Mouse (Mus musculus): ENCODE measurements around the gene Secisbp2. TPM values are rescaled to one million over a fixed set of nuclear protein-coding genes. Genes with fewer than 3 reads are reported as not detected.
A peak's percentile ranks its signal among the peaks of the same experiment; 100 is the strongest.

Gene Secisbp2
- polyA plus RNA-seq, 1 experiment from 2014 or later = 28.9 TPM

DNA sequence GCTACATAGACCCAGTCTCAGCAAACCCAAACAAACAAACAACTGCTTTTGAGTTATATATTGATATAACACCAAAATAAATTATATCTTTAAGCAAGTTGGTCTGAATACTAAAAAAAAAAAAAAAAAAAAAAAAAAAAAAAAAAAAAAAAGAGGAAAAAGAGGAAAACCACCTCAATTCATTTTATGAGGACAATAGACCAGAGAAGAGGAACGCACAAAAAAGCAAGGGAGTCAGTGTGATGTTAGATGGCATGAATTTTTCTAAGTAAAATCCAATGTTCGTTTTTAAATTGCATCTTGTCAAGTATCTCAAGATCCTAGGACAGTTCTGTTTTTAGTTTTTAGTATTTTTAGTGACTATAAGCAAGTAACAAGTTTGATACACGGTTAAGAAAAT lies 10.1 kb upstream of the Secisbp2 start:
- ATAC-seq = no peak
- no peaks in the 10 kb centered on the region for H3K9me3 ChIP-seq (ENCODE audit: low read length)
- no peak overlapping the region for H3K27ac ChIP-seq (ENCODE audit: low read length)
- 84% methylated on average over 3 of the region's 3 CpGs for WGBS
- H3K4me2 ChIP-seq (replicated peaks; ENCODE audit: low read depth, low read length) = no peak overlapping the region
- H3K27me3 ChIP-seq (replicated peaks; ENCODE audit: insufficient read depth, low read length) = no peaks in the 10 kb centered on the region
- no peaks in the 10 kb centered on the region for H3K4me1 ChIP-seq (ENCODE audit: insufficient read depth, low read depth, low read length)
- H3K4me3 ChIP-seq (ENCODE audit: low read depth, low read length) = no peak overlapping the region
- H3K36me3 ChIP-seq (ENCODE audit: insufficient read depth, low read length) = no peaks in the 10 kb centered on the region
- no peak for TF ChIP-seq CTCF (IDR thresholded peaks at IDR 0.05)
- DNase-seq (ENCODE audit: low spot score) = no peak
- H3K9ac ChIP-seq (replicated peaks; ENCODE audit: low read depth) = no peak overlapping the region

DNA sequence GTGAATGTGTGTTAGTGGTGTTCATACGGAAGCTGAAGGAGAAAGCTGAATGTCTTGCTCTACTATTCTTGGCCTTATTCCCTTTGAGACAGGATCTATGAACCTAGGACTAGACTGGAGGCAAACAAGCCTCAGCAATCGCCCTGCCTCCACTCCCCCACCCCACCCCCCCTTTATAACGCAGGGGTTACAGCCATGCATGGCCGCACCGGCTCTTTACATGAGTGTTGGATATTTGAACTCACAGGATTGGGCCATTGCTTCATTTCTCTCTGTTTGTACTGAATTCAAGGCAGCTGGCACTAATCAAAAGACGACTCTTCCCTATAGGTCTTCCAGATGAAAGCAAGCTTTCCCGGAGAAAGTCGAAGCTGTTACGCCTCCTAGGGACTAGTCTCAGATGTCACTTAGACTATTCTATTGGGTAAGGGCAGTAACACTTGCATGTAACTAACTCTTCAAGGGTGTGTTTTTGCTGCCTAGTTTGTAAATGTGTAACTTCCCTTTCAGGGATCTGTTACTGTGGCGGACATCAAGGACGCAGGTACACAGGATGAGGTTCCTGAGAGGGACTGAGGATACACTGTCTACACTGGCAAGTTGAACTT lies 9.2 kb upstream of the Secisbp2 start:
- 0 out of 2 replicates have a peak overlapping the region, but pooled peaks have one; percentile 25 for H3K4me2 ChIP-seq (replicated peaks; ENCODE audit: low read depth, low read length)
- H3K4me3 ChIP-seq (ENCODE audit: low read depth, low read length) = no peak overlapping the region
- ATAC-seq (no peak), DNase-seq (ENCODE audit: low spot score) (peak; percentile 66)
- TF ChIP-seq EP300 (IDR thresholded peaks at IDR 0.05) (no peak), CTCF (IDR thresholded peaks at IDR 0.05) (peak; percentile 39; the same call in 1 of the 2 replicates)
- no peak overlapping the region for H3K9ac ChIP-seq (replicated peaks; ENCODE audit: low read depth)
- no peaks in the 10 kb centered on the region for H3K9me3 ChIP-seq (ENCODE audit: low read length)
- H3K27me3 ChIP-seq (replicated peaks; ENCODE audit: insufficient read depth, low read length) = no peaks in the 10 kb centered on the region
- WGBS = 20% methylated on average over 11 of the region's 11 CpGs
- H3K36me3 ChIP-seq (ENCODE audit: insufficient read depth, low read length) = no peaks in the 10 kb centered on the region
- H3K4me1 ChIP-seq (ENCODE audit: insufficient read depth, low read depth, low read length) = no peaks in the 10 kb centered on the region
- H3K27ac ChIP-seq (ENCODE audit: low read length) = no peak overlapping the region

GRCm38 (mm10) chr13:51643924-51644828 lies 7.3 kb upstream of the Secisbp2 start:
- no peak for ATAC-seq
- Histone ChIP-seq H3K4me1 (ENCODE audit: insufficient read depth, low read depth, low read length) (no peaks in the 10 kb centered on the region), H3K9me3 (ENCODE audit: low read length) (no peaks in the 10 kb centered on the region), H3K36me3 (ENCODE audit: insufficient read depth, low read length) (no peaks in the 10 kb centered on the region), H3K27me3 (replicated peaks; ENCODE audit: insufficient read depth, low read length) (no peaks in the 10 kb centered on the region), H3K4me3 (ENCODE audit: low read depth, low read length) (peak overlapping the region; percentile 76), H3K9ac (replicated peaks; ENCODE audit: low read depth) (peak overlapping the region; percentile 23; the same call in 1 of the 2 replicates), H3K4me2 (replicated peaks; ENCODE audit: low read depth, low read length) (peak overlapping the region; percentile 93), H3K27ac (ENCODE audit: low read length) (peak overlapping the region; percentile 54)
- DNase-seq (ENCODE audit: low spot score) = peak; percentile 31
- 40% methylated on average over 20 of the region's 20 CpGs for WGBS
- TF ChIP-seq EP300 (IDR thresholded peaks at IDR 0.05) (no peak; the same call in 1 of the 2 replicates), CTCF (IDR thresholded peaks at IDR 0.05) (no peak)

DNA sequence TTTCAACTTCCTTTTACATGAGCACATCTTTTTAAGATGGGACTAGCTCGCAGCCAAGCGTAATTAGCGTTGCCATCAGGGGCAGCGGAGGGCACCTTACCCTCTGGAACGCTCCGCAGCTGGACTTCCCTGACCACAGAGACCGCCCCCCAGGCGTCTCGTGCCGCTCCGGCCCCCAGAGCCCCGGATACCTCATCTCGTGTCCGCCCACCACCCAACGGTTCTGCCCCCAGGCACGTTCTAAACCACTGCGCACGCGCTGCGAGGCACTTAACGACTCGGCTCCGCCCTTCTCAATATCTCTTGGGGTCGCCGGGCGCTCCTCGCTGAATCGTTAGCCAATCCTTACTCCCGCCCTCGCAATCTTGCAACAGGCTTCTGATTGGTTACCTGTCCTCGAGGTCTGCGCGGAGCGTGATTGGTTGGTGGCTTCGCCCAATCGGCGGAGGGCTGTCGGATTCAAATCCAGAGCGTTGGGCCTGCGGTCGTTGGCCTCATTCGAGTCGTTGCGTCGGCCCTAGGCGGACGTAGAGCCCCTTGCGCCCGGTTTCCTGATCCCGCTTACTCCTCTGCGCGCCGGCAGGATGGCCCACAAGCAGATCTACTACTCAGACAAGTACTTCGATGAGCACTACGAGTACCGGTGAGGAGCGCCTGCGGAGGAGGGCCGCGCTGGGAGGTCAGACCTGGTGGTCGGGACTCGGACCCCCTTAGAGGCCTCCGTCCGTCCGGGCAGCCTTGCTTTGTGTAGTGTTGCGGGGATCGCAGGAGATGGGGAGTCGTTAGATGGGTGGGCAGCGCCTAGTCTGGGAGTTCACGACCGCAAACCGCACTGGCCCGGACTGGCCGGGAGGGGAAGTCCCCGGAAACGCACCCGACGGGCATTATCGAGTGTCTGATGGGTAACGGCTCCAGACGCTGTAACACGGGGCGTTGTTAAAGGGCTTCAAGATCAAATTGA lies 6.4 kb upstream of the Secisbp2 start, which contains the start of gene Cks2:
TSS of gene Cks2 (plus strand) at position 404 of the 961 bp plus-strand sequence.
- H3K27me3 ChIP-seq (replicated peaks; ENCODE audit: insufficient read depth, low read length) = no peaks in the 10 kb centered on the region
- WGBS = under 1% methylated on average over 81 of the region's 83 CpGs
- H3K9me3 ChIP-seq (ENCODE audit: low read length) = no peaks in the 10 kb centered on the region
- H3K27ac ChIP-seq (ENCODE audit: low read length) = peak within 1 kb of the TSS; percentile 54
- H3K4me1 ChIP-seq (ENCODE audit: insufficient read depth, low read depth, low read length) = no peaks in the 10 kb centered on the region
- peak; percentile 99 for DNase-seq (ENCODE audit: low spot score)
- H3K36me3 ChIP-seq (ENCODE audit: insufficient read depth, low read length) = no peaks in the 10 kb centered on the region
- H3K4me3 ChIP-seq (ENCODE audit: low read depth, low read length) = peak within 1 kb of the TSS; percentile 76
- TF ChIP-seq EP300 (IDR thresholded peaks at IDR 0.05) = no peak
- 0 out of 2 replicates have a peak, but pooled peaks have one; percentile 6 for TF ChIP-seq CTCF (IDR thresholded peaks at IDR 0.05)
- peak within 1 kb of the TSS; percentile 53 for H3K9ac ChIP-seq (replicated peaks; ENCODE audit: low read depth)
- ATAC-seq = peak; percentile 97
- peak within 1 kb of the TSS; percentile 93 for H3K4me2 ChIP-seq (replicated peaks; ENCODE audit: low read depth, low read length)

DNA sequence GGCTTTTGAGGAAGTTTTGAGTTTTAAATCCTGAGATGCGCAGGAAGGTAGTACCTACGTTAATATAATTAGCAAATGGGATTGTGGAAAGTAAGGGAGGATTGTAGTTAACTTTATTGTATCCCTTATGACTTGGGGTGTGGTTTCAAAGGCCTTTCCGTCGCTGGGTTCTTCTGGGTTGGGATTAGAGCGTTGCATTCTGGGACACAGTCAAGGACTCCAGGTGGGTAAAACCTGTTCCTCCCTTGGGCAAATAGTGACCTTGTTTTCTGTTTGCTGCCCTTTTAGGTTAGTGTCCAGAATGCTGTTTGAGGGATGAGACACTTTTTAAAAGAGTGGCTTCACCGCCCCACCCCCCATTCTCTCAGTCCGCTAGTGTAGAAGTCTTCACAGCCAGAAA lies 5.6 kb upstream of the Secisbp2 start:
- Histone ChIP-seq H3K9me3 (ENCODE audit: low read length) (no peaks in the 10 kb centered on the region), H3K4me2 (replicated peaks; ENCODE audit: low read depth, low read length) (peak overlapping the region; percentile 93), H3K27me3 (replicated peaks; ENCODE audit: insufficient read depth, low read length) (no peaks in the 10 kb centered on the region), H3K27ac (ENCODE audit: low read length) (0 out of 2 replicates have a peak overlapping the region, but pooled peaks have one; percentile 16), H3K4me3 (ENCODE audit: low read depth, low read length) (peak overlapping the region; percentile 76), H3K4me1 (ENCODE audit: insufficient read depth, low read depth, low read length) (no peaks in the 10 kb centered on the region), H3K9ac (replicated peaks; ENCODE audit: low read depth) (peak overlapping the region; percentile 53), H3K36me3 (ENCODE audit: insufficient read depth, low read length) (no peaks in the 10 kb centered on the region)
- under 1% methylated on average over 7 of the region's 7 CpGs for WGBS
- TF ChIP-seq CTCF (IDR thresholded peaks at IDR 0.05) = no peak
- peak; percentile 70 for DNase-seq (ENCODE audit: low spot score)
- no peak for ATAC-seq
